Mouse (Mus musculus) limb, embryonic 13.5 days (tissue): ENCODE results near the gene Ptbp1. TPM values are rescaled to one million over a fixed set of nuclear protein-coding genes. Genes with fewer than 3 reads are reported as not detected.

Experiments
- ATAC-seq: fragments of 200-750 bp; cut with Nextera tagmentation; 2 replicates; pipeline ENCODE4 v1.8.0; 2017; ENCODE audit warnings: low read depth, moderate number of reproducible peaks, moderate TSS enrichment; ENCODE audit not compliant: low FRiP score
- H3K27ac ChIP-seq: fragments of 300-500 bp; sonication (generic); 2 replicates; pipeline ENCODE4 v1.5.1; 2015; ENCODE audit warnings: inconsistent platforms, mild to moderate bottlenecking, moderate library complexity
- H3K27me3 ChIP-seq: fragments of 300-500 bp; sonication (generic); 2 replicates; pipeline ENCODE4 v1.6.1; 2015; ENCODE audit warnings: mild to moderate bottlenecking, inconsistent platforms
- H3K36me3 ChIP-seq: fragments of 300-500 bp; sonication (generic); 2 replicates; pipeline ENCODE4 v1.6.1; 2015; ENCODE audit warnings: inconsistent platforms, mild to moderate bottlenecking, moderate library complexity
- H3K4me1 ChIP-seq: fragments of 300-500 bp; sonication (generic); 2 replicates; pipeline ENCODE4 v1.6.1; 2015; ENCODE audit warnings: inconsistent platforms
- H3K4me2 ChIP-seq: fragments of 300-500 bp; sonication (generic); replicated peaks from 2 replicates; pipeline ENCODE4 v1.6.1; 2015; ENCODE audit warnings: inconsistent platforms, mild to moderate bottlenecking, moderate library complexity
- H3K4me3 ChIP-seq: fragments of 300-500 bp; sonication (generic); 2 replicates; pipeline ENCODE4 v1.5.1; 2015; ENCODE audit warnings: moderate library complexity, mild to moderate bottlenecking, inconsistent platforms
- H3K9ac ChIP-seq: fragments of 300-500 bp; sonication (generic); 2 replicates; pipeline ENCODE4 v1.6.1; 2015; ENCODE audit warnings: mild to moderate bottlenecking, inconsistent platforms
- H3K9me3 ChIP-seq: fragments of 300-500 bp; sonication (generic); 2 replicates; pipeline ENCODE4 v1.6.1; 2016; ENCODE audit warnings: inconsistent platforms
- WGBS: fragments of 180-500 bp; shearing (Covaris S2); methylation state at CpG from one replicate; pipeline ENCODE4 v1.1.7; 2015; 5-methylcytosine and 5-hydroxymethylcytosine counted together
- polyA plus RNA-seq: library from polyadenylated mRNA; unstranded; fragments of >200 nt; fragmentation: Nextera tagmentation; extraction: Ambion mirVana; gene quantifications from 2 replicates; pipeline ENCODE4 v1.2.1, GENCODE M21; 2015

Ptbp1 gene
- 347 and 366 TPM in 2 replicates for polyA plus RNA-seq

DNA sequence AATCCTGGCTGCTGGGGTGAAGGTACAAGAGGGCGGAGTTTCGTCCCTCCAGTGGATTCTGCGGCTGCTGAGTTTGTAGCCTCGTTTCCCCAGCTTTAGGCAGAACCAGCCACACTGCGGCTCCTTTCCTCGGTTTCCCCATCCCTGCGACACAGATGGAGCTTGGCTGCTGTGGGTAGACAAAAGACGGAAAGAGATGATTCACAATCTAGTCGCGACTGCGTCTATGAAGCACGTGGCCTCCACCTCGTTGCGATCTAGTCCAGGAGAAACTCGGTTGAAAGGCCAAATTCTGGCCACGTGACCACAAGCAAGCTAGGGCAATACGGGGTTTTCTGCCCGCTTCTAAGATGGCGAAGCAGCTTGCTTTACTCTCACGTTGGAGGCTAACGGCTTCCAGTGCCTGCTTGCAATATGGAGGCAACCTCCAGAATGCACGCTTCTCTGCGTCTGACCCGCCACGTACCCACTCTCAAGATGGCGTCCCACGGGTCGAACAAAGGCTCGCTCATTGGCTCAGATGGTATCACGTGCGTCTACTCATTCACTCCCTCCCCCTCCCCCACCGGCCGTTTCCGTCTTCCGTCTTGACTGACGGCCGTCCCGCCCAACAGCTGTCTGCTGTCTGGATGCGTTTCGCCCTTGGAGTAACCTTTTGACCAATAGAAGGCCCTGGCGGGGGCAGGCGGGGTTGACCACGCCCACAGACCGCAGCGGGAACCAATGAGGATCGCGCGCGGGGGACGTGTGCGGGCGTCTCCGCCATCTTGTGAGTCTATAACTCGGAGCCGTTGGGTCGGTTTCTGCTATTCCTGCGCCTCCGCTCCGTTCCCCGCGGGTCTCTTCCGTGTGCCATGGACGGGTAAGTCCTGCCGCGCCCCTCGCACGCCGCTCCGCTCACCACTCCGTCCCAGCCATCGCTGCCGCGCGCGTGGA, at the start of gene Ptbp1:
Gene Ptbp1, plus strand, starts transcription at position 568 of the 936 bp plus-strand sequence.
- peak; percentile 93 for ATAC-seq
- under 1% methylated on average over 64 of the region's 75 CpGs for WGBS
- H3K36me3 ChIP-seq, result peaks cover 33% of the 10 kb centered on the region

DNA sequence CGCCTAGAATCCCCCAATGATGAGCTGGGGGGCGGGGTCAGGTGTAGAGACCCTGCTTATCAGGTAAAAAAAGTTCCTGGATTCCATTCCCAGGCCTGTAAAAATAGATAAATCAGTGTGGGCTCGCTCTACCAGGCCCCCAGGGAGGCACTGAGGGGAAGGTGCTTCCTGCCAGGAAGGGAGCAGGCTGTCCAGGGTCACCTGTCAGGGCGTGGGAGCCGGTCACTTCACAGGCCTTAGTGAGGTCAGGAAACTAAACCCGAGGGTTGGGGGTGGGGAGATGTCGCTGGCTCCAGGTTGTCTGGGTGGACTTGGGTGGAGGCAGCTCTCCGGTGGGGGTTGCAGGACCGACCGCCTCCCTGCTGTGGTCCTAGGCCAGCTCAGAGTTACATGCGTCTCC, 48.6 kb upstream of the Ptbp1 start:
- WGBS, result 61% methylated on average over 11 of the region's 11 CpGs
- Histone ChIP-seq H3K4me1 (peaks cover 53% of the 10 kb centered on the region), H3K4me3 (no peak overlapping the region), H3K9me3 (no peaks in the 10 kb centered on the region), H3K27ac (no peak overlapping the region), H3K9ac (no peak overlapping the region), H3K27me3 (no peaks in the 10 kb centered on the region), H3K36me3 (peaks cover 41% of the 10 kb centered on the region), H3K4me2 (no peak overlapping the region)
- ATAC-seq, result no peak

More for the DNA sequence above, at the start of gene Ptbp1:
- H3K9ac ChIP-seq, result peak within 1 kb of the TSS; percentile 97
- H3K4me1 ChIP-seq, result peaks cover 59% of the 10 kb centered on the region
- peak within 1 kb of the TSS; percentile 99 for H3K4me3 ChIP-seq
- H3K9me3 ChIP-seq, result no peaks in the 10 kb centered on the region
- peak within 1 kb of the TSS; percentile 100 for H3K4me2 ChIP-seq
- H3K27me3 ChIP-seq, result no peaks in the 10 kb centered on the region
- peak within 1 kb of the TSS; percentile 100 for H3K27ac ChIP-seq

GRCm38 (mm10) chr10:79806331-79806730, 47.9 kb upstream of the Ptbp1 start:
- no peak overlapping the region for H3K9ac ChIP-seq
- H3K27ac ChIP-seq, result no peak overlapping the region
- H3K4me3 ChIP-seq, result no peak overlapping the region
- H3K27me3 ChIP-seq, result no peaks in the 10 kb centered on the region
- H3K36me3 ChIP-seq, result peaks cover 47% of the 10 kb centered on the region
- WGBS, result 90% methylated on average over 9 of the region's 9 CpGs
- H3K9me3 ChIP-seq, result no peaks in the 10 kb centered on the region
- ATAC-seq, result no peak
- H3K4me1 ChIP-seq, result peaks cover 53% of the 10 kb centered on the region
- no peak overlapping the region for H3K4me2 ChIP-seq

DNA sequence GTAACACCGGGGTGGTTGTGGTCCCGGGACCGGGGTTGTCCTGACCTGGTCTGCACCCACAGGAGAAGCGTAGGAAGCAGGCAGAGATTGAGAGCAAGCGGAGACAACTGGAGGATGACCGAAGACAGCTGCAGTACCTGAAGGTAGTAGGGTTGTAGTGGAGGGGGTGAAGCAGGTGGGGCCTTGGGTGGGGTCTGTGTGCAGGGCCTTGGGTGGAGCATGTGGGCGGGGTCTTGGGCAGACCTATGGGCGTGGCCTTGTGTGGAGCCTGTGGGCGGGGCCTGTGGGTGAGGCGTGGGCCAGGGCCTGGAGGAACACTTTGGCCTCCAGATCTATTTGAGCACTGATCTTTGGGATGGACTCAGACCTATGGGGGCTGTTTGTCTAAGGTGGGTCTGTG, 47.3 kb upstream of the Ptbp1 start:
- Histone ChIP-seq H3K9me3 (no peaks in the 10 kb centered on the region), H3K9ac (0 out of 2 replicates have a peak overlapping the region, but pooled peaks have one; percentile 0), H3K4me3 (no peak overlapping the region), H3K27ac (no peak overlapping the region), H3K4me2 (no peak overlapping the region), H3K4me1 (peaks cover 49% of the 10 kb centered on the region), H3K36me3 (peaks cover 53% of the 10 kb centered on the region), H3K27me3 (no peaks in the 10 kb centered on the region)
- ATAC-seq, result no peak
- WGBS, result 82% methylated on average over 10 of the region's 10 CpGs

GRCm38 (mm10) chr10:79807826-79808225, 46.4 kb upstream of the Ptbp1 start:
- Histone ChIP-seq H3K36me3 (peaks cover 58% of the 10 kb centered on the region), H3K4me2 (no peak overlapping the region), H3K4me1 (peaks cover 40% of the 10 kb centered on the region), H3K4me3 (no peak overlapping the region), H3K27ac (peak overlapping the region; percentile 44; the same call in 1 of the 2 replicates), H3K27me3 (no peaks in the 10 kb centered on the region), H3K9ac (0 out of 2 replicates have a peak overlapping the region, but pooled peaks have one; percentile 0), H3K9me3 (no peaks in the 10 kb centered on the region)
- 53% methylated on average over 11 of the region's 11 CpGs for WGBS
- no peak for ATAC-seq

- H3K4me3 ChIP-seq, result no peak overlapping the region
- H3K27ac ChIP-seq, result no peak overlapping the region
- no peak for ATAC-seq
- no peaks in the 10 kb centered on the region for H3K9me3 ChIP-seq
- peaks cover 31% of the 10 kb centered on the region for H3K4me1 ChIP-seq
- peaks cover 63% of the 10 kb centered on the region for H3K36me3 ChIP-seq
- no peak overlapping the region for H3K4me2 ChIP-seq
- no peaks in the 10 kb centered on the region for H3K27me3 ChIP-seq
- no peak overlapping the region for H3K9ac ChIP-seq
- WGBS, result 86% methylated on average over 11 of the region's 11 CpGs
Observed at GRCm38 (mm10) chr10:79808728-79809127, 45.5 kb upstream of the Ptbp1 start.

DNA sequence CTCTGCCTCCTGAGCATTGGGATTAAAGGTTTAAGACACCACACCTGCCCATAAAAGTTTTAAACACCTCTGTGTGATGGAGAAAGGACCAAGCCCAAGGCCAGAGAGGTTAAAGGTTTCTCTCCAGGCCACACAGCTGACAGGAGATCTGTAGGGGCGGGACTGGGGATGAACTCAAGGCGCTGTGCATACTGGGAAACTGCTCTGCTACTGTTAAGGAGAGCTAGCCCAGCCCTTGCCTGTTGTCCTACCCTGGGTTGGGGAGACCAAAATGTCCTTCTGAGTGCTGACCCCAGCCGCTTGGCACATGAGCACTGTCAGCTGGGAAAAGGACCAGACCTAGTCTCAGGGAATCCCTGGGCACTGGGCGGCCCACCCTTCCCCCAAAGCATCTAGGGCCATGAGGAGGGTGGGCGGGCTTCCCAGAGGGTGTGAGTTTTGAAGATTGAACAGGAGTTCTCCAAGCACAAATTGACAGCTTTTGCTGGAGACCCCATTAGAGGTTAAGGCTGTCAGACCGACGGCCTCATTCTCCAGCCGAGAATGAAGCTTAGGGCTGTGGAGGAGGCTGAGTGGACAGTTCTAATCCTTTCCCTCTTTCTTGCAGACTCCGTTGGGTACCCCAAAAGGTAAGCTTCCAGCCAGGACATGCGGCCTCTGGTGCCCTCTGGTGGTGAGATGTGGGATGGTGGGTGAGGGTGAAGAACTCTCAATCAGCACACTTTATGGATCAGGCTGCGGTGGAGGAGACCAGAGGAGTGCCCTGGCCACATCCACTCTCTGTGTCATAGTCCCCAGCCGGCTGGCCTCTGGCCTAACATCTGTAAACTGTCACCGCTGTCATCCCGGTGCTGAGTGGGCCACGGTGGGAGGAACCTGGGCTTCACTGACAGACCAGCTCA, 42.2 kb upstream of the Ptbp1 start:
- 30% methylated on average over 15 of the region's 15 CpGs for WGBS
- Histone ChIP-seq H3K4me1 (peaks cover 8% of the 10 kb centered on the region), H3K9ac (no peak overlapping the region), H3K27me3 (no peaks in the 10 kb centered on the region), H3K4me2 (no peak overlapping the region), H3K27ac (no peak overlapping the region), H3K36me3 (peaks cover 83% of the 10 kb centered on the region), H3K4me3 (no peak overlapping the region), H3K9me3 (no peaks in the 10 kb centered on the region)
- ATAC-seq, result peak; percentile 52

DNA sequence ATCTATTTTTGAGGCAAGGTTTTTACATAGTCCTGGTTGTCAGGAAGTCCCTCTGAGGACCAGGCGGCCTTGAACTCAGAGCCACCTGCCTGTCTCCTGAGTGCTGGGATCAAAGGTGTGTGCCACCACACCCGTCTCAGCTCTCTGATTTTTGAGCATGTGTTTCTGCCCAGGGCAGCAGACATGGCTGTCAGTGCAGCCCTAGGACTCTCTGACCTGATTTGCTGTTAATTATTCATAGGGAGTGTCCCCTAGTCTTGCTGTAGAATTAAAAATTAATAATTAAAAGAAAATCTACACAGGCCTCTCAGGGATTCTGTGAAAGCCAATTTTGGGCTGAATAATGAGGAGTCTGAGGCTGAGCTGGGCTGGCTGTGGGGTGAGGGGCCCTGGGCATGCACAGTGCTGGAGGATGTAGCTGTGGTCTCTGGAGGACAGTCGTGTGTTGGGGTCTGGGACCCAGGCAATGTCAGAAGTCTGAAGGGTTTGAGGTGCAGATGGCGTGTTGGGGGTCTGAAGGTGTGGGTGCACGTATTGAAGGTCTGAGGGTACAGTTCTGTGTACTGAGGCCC, 39.9 kb upstream of the Ptbp1 start:
- 89% methylated on average over 5 of the region's 5 CpGs for WGBS

DNA sequence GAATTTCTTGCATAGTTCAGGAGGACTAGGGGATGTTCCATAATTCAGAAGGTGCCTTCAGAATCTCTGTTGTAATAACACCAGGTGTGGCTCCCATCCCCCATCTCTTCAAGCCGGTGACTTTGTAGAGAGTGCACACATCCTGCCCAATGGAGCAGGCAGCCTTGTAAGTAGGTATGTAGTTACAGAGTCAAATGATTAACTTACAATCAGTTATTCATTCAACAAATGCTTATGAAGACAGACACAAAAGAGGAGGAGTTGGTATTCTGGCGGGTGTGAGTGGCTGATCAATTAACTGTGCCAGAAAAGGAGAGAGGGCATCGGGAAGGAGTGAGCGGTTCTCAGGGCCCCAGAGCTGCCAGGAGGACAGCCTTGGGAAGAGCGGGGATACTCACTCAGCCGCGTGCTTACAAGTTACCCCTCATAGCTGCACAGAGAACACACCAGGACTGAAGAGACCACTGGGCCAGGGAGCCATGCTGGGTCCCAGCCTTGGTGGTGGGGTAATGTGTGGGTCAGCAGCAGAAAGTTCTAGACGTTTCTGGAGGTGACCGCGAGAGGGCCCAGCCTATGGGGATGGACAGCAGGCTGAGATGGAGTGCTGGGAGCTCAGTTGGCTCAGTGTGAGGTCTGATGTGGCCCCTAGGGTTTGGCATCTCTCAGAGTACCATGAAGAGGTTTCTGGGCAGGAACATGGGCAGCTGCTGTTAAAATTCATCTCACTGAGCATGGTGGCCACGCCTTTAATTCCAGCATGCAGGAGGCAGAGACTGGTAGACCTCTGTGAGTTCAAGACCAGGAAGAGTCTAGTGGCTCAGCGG, 38.3 kb upstream of the Ptbp1 start:
- no peak for ATAC-seq
- Histone ChIP-seq H3K9me3 (no peaks in the 10 kb centered on the region), H3K27me3 (no peaks in the 10 kb centered on the region), H3K4me3 (no peak overlapping the region), H3K9ac (no peak overlapping the region), H3K4me2 (no peak overlapping the region), H3K27ac (no peak overlapping the region), H3K36me3 (peaks cover 73% of the 10 kb centered on the region), H3K4me1 (peaks cover 5% of the 10 kb centered on the region; the same call in 1 of the 2 replicates)
- 91% methylated on average over 12 of the region's 12 CpGs for WGBS

More for the DNA sequence above, 39.9 kb upstream of the Ptbp1 start:
- Histone ChIP-seq H3K27me3 (no peaks in the 10 kb centered on the region), H3K9ac (no peak overlapping the region), H3K4me1 (no peaks in the 10 kb centered on the region), H3K4me2 (no peak overlapping the region), H3K4me3 (no peak overlapping the region), H3K36me3 (peaks cover 71% of the 10 kb centered on the region), H3K27ac (no peak overlapping the region), H3K9me3 (no peaks in the 10 kb centered on the region)
- no peak for ATAC-seq

DNA sequence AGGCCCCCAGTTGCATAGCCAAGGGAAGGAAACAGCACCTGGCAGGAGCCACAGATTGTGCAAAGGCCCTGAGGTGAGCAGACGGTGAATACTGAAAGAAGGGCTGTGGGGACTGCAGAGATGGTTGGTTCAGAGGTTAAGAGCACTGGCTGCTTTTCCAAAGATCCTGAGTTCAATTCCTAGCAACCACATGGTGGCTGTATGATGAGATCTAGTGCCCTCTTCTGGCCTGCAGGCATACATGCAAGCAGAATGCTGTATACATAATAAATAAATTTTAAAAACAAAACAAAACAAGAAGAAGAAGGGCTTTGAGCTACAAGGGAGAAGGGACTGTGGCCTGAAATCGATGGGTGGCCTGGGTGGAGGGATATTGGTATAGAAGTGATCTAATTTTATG, 37.1 kb upstream of the Ptbp1 start:
- WGBS, result 88% methylated on average over 2 of the region's 2 CpGs
- no peaks in the 10 kb centered on the region for H3K9me3 ChIP-seq
- peaks cover 65% of the 10 kb centered on the region for H3K36me3 ChIP-seq
- peaks cover 10% of the 10 kb centered on the region for H3K4me1 ChIP-seq
- no peak overlapping the region for H3K27ac ChIP-seq
- no peaks in the 10 kb centered on the region for H3K27me3 ChIP-seq
- ATAC-seq, result no peak
- no peak overlapping the region for H3K9ac ChIP-seq
- H3K4me2 ChIP-seq, result no peak overlapping the region
- H3K4me3 ChIP-seq, result no peak overlapping the region

GRCm38 (mm10) chr10:79818225-79818624, 36.0 kb upstream of the Ptbp1 start:
- Histone ChIP-seq H3K9me3 (no peaks in the 10 kb centered on the region), H3K36me3 (peaks cover 57% of the 10 kb centered on the region), H3K27me3 (no peaks in the 10 kb centered on the region), H3K4me2 (no peak overlapping the region), H3K9ac (no peak overlapping the region), H3K4me1 (peaks cover 21% of the 10 kb centered on the region), H3K27ac (no peak overlapping the region), H3K4me3 (no peak overlapping the region)
- WGBS, result 65% methylated on average over 4 of the region's 4 CpGs
- no peak for ATAC-seq
